Mouse (Mus musculus): ENCODE measurements around the gene Olfr1419. TPM values are rescaled to one million over a fixed set of nuclear protein-coding genes. Genes with fewer than 3 reads are reported as not detected.
"Not testable (repeated sequence)": the region's sequence is repeated elsewhere in the genome, so short reads cannot be mapped to it uniquely, and the experiment has no call there.

Gene Olfr1419
- not detected for total RNA-seq (2021)
- long read RNA-seq, experiment 1: 0 reads
- long read RNA-seq, experiment 2: 0 reads

- intact Hi-C loops (cut with DNase I; ENCODE audit: low total_unique reads): no loop called here
- DNase-seq: no peak
Measured at GRCm38 (mm10) chr19:11875006-11875405, at the start of gene Olfr1419. Gene Olfr1419, minus strand, starts transcription at chr19:11875106.

DNA sequence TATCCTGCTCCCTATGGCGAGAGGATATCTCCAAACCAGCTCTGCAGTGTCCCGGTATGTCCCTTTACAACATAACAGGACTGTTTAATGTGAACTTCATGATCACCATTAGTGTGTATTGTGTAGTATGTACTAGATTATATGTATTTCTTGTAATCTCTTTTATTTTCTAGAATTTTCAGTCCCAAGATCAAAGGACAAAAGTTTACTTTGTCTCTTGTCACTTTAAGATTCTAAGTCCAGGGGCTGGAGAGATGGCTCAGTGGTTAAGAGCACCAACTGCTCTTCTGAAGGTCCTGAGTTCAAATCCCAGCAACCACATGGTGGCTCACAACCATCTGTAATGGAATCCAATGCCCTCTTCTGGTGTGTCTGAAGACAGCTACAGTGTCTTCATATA lies 47.6 kb upstream of the Olfr1419 start:
- intact Hi-C loops (cut with DNase I; ENCODE audit: low total_unique reads); DNase-seq: not testable (repeated sequence)

- intact Hi-C loops (cut with DNase I; ENCODE audit: low total_unique reads): no loop called here
Measured at GRCm38 (mm10) chr19:11922068-11922467, 47.2 kb upstream of the Olfr1419 start.

DNA sequence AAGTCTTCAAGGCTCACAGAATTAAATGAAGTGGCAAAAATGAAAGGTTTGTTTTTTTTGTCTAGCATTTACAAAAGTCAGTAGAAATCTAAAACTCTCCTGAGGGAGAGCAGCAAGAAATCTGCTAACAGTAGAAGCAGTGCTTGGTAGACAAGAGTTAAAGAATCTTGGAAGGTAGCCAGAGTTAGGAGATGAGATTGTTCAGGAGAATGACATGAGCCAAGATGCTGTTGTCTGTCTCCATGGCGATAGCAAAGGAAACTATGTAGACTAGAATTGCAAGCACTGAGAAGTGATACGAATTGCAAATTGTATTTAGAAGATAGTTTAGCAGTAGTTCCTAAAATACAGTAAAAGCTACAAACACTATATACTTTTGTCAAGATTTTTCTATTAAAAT lies 40.9 kb upstream of the Olfr1419 start:
- DNase-seq: no peak
- intact Hi-C loops (cut with DNase I; ENCODE audit: low total_unique reads): loop anchor here (10.0 kb wide), 1 partner anchor 141 kb away; the partner anchor contains the start of gene Mrpl16

More at GRCm38 (mm10) chr19:11922068-11922467, 47.2 kb upstream of the Olfr1419 start:
- DNase-seq: no peak

DNA sequence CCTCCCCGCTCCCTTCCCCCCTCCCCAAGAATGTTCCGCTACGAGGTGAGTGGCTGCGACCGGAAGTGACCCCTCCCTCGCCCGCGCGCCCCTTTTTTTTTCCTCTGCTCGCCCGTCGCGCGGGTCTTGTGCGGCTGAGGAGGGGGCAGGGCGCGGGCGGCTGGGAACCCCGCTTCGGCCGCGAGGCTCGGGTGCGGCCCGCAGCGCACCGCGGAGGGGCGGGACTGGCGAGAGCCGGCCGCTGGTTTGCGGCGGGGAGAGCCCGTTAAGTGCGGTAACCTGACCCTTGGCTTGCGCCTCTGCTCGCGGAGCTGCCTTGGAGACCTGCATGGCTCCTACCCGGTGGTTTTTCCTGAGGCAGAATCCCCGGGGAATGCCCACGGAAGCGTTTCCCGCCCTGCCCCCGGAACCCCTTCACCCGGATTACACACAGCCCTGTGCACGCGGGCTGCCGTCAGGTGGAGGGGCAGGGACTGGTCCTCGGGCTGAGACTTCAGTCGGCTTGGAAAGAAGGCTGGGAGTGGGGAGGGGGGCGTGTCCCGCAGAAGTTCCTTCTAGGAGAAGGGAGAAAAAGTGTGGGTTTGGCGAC lies 37.7 kb upstream of the Olfr1419 start:
- peak; percentile 67 for DNase-seq
- intact Hi-C loops (cut with DNase I; ENCODE audit: low total_unique reads): loop anchor here (10.0 kb wide), 1 partner anchor 138 kb away; the partner anchor contains the start of gene Mrpl16

DNA sequence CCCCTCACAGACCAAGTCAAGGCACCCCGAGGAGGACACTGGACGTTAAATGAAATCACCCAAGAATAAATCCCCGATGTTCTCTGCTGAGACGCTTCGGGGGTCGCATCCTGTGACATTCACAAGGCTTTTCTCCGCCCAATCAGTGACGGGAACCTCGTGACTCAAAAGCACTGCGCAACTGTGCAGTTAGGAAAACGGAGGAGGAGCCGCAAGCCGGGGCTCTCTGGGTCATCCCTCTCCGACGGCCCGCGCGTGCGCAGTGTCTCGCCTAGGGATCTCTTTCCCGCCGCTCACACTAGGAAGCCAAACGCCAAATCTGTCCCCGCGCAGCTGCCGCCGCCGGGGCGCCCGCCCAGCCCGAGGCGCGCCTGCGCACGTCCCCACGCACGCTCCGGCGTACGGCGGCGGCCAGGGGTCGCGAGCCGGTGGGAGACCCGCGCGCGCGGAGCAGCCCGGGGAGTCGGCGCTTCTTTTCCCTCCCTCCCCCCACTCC lies 37.2 kb upstream of the Olfr1419 start, which contains the start of gene Patl1:
TSS of gene Patl1 (plus strand) at position 363 of the 496 bp plus-strand sequence.
- intact Hi-C loops (cut with DNase I; ENCODE audit: low total_unique reads): loop anchor here (10.0 kb wide), 1 partner anchor 137 kb away; the partner anchor contains the start of gene Mrpl16

DNA sequence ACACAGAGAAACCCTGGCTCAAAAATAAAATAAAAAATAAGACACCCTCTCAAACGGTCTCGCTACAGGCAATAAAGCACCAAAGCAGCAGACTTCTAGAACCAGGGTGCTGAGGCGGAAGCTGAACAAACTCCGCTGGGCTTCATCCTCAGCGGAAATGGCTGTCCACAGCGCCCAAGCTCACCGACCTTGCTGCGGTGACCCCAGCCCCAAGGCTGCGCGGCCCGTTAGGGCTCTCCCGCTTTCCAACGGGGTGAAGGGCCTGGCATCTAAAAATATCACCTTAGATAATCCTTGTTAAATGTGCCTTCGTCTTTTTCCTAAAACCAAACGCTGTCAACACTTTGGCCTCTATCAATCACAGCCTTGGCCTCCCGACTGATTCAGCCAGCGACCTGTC lies 36.7 kb upstream of the Olfr1419 start:
- peak; percentile 23 for DNase-seq
- intact Hi-C loops (cut with DNase I; ENCODE audit: low total_unique reads): loop anchor here (10.0 kb wide), 1 partner anchor 137 kb away; the partner anchor contains the start of gene Mrpl16

More for the DNA sequence above, 37.2 kb upstream of the Olfr1419 start, which contains the start of gene Patl1:
- DNase-seq: peak; percentile 99

DNA sequence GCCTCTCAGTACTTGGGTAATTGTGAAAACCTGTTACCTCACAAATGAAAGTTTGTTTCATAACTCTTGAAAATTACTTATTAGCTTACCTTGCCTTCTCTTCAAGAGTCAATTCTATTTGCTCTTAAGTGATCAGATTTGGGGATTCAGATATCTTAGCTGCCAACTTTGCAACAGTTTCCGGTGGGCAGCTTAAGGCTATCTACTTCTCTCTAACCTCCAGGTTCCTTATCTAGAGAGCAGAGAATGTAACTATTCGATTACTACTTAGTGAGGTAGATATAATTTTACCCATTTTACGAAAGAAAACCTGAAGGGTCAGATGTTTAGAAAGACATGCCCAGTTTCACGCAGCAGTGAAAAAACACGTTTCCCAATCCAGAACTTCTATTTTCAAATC lies 36.1 kb upstream of the Olfr1419 start:
- no peak for DNase-seq
- intact Hi-C loops (cut with DNase I; ENCODE audit: low total_unique reads): loop anchor here (10.0 kb wide), 1 partner anchor 136 kb away; the partner anchor contains the start of gene Mrpl16

DNA sequence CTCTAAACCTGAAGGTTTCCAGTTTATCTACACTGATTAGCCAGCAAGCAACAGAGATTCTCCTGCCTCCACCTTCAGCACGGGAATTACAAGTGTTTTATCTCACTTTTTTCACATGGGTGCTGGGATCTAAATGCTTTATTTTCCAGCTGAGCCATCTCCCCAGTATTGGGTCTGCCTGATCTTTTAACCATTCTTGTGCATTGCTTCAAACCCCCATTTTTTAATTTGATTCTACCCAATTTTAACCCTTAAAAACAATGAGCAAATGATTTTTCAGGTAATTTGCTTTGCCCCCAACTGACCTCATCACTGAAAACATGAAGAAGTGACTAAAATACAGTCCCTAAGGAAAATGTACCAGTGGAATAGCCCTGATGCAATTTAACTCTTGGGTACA lies 11.4 kb upstream of the Olfr1419 start, which contains the start of gene Olfr1420:
TSS of gene Olfr1420 (plus strand) at position 301 of the 400 bp plus-strand sequence.
- intact Hi-C loops (cut with DNase I; ENCODE audit: low total_unique reads): no loop called here
- no peak for DNase-seq

GRCm38 (mm10) chr19:11878404-11878803 lies 3.5 kb upstream of the Olfr1419 start:
- intact Hi-C loops (cut with DNase I; ENCODE audit: low total_unique reads); DNase-seq: not testable (repeated sequence)

- DNase-seq: no peak
- intact Hi-C loops (cut with DNase I; ENCODE audit: low total_unique reads): no loop called here
Measured at GRCm38 (mm10) chr19:11867837-11868236, 7.1 kb downstream of the Olfr1419 start.

DNA sequence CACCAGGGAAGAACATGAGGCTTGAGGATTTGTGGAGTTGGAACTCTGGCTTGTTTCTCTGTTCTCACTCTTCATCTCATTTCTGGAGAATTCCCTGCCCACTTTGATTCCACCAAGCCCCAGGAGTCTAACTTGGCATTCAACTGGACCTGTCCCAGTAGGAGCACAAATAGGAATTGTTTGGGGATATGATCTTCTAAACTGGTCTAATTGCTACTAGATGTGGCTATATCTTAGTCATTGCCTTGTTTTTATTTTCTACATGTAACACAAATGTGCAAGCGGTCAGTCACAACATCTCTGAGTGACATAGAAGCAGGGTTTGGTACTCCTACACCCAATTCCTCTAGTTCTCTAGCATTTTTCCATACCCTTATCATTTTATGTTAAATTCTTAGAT lies 13.9 kb downstream of the Olfr1419 start, which contains the start of gene Olfr1418:
TSS of gene Olfr1418 (minus strand) at position 101 of the 400 bp plus-strand sequence.
- intact Hi-C loops (cut with DNase I; ENCODE audit: low total_unique reads): no loop called here
- DNase-seq: no peak

DNA sequence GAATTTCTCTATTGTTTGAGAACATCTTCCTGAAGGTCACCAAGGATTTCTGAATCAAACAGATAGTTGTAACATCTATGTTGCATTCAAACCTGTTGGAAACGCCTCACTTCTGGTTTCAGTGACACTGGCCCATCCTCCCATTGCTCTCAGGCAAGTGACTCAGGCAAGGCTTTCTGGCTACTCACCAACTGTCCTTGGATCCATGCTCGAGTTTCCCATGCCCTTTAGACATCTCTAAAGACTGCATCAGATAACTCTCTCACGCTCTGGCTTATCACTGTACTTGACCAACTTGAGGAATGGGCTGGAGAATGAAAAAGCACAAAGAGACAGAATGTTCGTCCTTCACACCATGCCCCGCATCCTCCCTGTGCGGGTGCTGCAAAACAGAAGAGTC lies 18.4 kb downstream of the Olfr1419 start:
- no peak for DNase-seq
- intact Hi-C loops (cut with DNase I; ENCODE audit: low total_unique reads): no loop called here

GRCm38 (mm10) chr19:11854821-11855220 lies 20.1 kb downstream of the Olfr1419 start:
- DNase-seq: no peak
- intact Hi-C loops (cut with DNase I; ENCODE audit: low total_unique reads): no loop called here

DNA sequence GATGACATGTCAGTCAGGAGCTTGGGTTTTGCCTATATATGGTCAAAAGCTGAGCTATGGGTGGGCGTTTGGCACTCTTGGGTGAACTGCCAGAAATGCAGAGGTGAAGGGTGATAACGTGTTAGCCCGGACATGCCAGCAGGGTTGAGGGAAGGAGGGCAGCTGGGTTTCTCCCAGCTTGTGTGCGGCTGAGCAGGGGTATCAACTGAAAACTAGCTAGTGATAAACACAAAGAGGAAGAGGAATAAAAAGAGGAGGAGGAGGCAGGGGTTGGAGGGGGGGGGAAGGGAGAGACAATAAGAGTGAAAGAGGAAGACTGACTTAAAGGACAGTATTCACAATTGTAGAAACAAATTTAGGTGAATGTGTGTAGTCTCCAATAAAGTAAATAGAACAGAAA lies 22.3 kb downstream of the Olfr1419 start:
- no peak for DNase-seq
- intact Hi-C loops (cut with DNase I; ENCODE audit: low total_unique reads): no loop called here

- DNase-seq: no peak
- intact Hi-C loops (cut with DNase I; ENCODE audit: low total_unique reads): no loop called here
Measured at GRCm38 (mm10) chr19:11846333-11846732, 28.6 kb downstream of the Olfr1419 start.

DNA sequence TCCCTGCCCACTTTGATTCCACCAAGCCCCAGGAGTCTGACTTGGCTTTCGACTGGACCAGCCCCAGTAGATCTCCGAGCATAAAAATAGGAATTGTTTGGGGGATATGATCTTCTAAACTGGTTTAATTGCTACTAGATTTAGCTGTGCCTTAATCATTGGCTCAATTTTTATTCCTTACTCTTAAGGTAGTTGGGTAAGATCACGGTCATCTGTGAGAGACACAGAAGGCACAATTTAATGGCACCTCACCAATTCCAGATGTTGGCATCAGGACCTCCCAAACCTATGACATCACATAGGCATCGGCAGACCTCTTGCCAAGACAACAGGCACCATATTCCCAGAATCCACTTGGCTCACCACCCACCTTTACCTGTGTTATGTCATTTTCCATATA lies 35.8 kb downstream of the Olfr1419 start, which contains the start of gene Olfr1417:
TSS of gene Olfr1417 (minus strand) at position 101 of the 400 bp plus-strand sequence.
- intact Hi-C loops (cut with DNase I; ENCODE audit: low total_unique reads): no loop called here

DNA sequence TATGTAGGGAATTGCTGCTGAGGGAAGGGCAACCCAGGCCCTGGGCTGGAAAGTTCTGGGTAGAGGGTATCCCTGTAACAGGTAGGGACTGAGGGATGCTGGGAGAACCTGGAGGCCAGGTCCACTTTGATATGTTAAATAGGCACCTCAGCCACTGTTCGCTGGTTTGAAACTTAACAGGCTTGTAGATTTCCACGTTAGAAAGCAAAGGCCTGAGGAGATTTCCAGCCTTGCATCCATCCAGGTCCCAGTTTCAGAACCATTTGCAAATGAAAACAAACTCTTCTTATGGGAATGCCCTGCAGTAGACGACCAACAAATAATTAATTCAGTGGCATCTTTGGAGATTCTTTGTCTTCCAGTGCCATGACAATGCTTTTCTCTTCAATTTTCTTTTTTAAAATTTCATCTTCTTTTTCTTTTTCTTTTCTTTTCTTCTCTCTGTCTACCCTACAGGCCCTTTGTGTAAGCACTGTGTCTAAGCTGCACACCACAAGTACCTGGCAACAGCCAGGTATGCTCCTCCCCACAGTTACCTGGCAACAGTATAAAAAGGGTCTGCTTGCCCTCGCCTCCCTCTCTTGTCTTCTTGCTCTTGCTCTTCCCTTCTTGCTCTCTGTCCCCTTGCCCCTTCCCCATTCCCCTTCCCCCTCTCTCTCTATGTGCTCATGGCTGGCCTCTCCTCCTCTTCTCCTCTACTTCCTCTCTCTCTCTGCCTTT lies 51.4 kb downstream of the Olfr1419 start:
- no peak for DNase-seq
- intact Hi-C loops (cut with DNase I; ENCODE audit: low total_unique reads): loop anchor here (10.0 kb wide), 1 partner anchor 49 kb away; the partner anchor contains the start of gene Mrpl16

More for the DNA sequence above, 35.8 kb downstream of the Olfr1419 start, which contains the start of gene Olfr1417:
- DNase-seq: no peak

- intact Hi-C loops (cut with DNase I; ENCODE audit: low total_unique reads): loop anchor here (10.0 kb wide), 1 partner anchor 45 kb away; the partner anchor contains the start of gene Mrpl16
- DNase-seq: no peak
Measured at GRCm38 (mm10) chr19:11820211-11820610, 54.7 kb downstream of the Olfr1419 start.

DNA sequence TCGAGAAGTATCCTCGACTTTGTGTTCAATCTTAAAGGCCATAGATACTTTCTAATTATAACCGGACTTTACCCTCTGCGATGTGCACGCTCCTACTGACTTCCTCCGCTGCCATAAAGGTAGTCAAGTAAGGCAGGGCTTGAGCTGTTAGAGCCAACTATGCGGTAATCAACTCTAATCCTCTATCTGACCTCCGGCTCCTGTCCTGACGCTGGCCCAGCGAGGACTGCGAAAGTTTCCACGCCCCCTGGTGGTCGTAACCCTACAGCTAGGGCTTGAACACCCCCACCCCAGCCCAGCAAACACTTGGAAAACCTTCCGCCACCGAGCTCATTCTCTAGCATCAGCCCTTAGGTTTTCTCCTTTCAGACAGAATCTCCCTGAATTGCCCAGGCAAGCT lies 55.1 kb downstream of the Olfr1419 start:
- peak; percentile 77 for DNase-seq
- intact Hi-C loops (cut with DNase I; ENCODE audit: low total_unique reads): loop anchor here (10.0 kb wide), 1 partner anchor 45 kb away; the partner anchor contains the start of gene Mrpl16
